Mouse (Mus musculus): Measurements from ENCODE around the gene Gm17402.
A peak's percentile ranks its signal among the peaks of the same experiment; 100 is the strongest.

Gm17402 gene

DNA sequence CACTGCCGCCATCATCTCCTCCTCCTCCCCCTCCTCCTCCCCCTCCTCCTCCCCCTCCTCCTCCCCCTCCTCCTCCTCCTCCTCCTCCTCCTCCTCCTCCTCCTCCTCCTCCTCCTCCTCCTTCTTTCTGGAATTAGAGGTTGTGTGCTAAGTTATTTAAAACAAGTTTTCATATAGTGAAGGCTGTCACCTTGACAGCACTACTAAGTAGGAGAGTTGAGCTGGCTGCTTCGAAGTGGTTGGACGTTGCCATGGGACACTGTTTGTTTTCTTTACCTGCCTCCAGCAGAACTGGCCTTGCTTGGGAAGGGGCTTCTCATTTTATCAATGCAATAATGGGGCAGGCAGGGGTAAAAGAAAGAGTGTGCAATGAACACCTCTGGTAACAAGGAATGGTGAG is at the start of gene Gm17402:
Gene Gm17402 (minus strand): TSS at position 101 of the 400 bp plus-strand sequence.
- DNase-seq (ENCODE audit: low spot score in 2 of 2) = no peak

DNA sequence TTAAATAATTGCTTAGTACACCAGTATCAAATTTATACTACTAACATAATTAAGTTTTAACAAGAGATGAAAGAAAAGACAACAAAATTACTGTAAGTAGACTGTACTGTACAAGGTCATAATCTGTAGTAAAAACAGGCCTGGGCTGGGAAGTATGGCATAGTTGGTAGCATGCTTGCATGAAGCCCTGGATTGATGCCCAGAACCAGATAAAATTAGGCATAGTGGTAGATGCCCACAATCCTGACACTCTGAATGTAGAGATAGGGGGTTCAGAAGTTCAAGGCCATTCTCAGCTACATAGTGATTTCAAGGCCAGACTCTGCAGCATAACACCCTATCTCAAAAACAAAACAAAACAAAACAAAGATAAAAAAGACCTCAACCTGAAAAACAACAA is 3.3 kb upstream of the Gm17402 start:
- no peak for DNase-seq (ENCODE audit: low spot score in 2 of 2)

DNA sequence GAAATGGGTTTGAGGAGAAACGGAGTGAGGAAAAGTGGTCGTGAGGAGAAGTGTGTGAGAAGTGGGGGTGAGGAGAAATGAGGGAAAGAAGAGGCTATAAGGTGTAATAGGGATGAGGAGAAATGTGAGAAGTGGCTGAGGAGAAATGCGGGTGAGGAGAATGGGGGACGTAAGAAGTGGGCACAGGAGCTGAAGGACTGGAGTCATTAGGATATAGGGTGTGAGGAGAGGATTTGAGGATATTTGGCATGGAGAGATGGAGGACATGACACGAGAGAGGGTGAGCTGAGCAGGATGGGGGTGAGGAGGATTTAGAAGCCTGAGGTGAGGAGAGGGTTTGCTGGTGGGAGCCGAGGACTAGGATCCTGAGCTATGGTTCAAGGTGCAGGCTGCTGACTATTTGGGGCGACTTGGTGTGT is 594 bp downstream of the Gm17402 start:
- no peak for DNase-seq (ENCODE audit: low spot score in 2 of 2)

DNA sequence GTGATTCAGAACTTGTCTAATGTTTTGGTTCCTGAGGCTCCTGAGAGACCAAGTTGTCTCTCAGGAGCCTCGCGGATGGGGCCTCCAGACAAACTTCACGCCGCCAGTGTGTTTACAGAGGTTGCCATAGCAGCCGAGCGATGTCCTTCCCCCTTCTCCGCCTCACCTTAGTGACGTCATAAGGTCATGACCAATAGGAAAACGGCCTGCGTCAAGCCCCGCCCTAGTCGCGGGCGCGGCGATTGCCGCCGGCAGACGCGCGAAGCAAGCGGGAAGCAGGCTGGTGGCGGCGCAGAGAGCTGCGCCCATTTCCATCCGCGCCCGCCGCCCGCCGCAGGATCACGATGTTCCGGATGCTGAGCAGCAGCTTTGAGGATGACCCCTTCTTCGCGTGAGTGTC is 1.1 kb downstream of the Gm17402 start, which contains the start of gene Mlf1:
Gene Mlf1 (plus strand): TSS at position 226 of the 400 bp plus-strand sequence.
- DNase-seq (ENCODE audit: low spot score in 2 of 2) = peak; percentile 69 to 73

DNA sequence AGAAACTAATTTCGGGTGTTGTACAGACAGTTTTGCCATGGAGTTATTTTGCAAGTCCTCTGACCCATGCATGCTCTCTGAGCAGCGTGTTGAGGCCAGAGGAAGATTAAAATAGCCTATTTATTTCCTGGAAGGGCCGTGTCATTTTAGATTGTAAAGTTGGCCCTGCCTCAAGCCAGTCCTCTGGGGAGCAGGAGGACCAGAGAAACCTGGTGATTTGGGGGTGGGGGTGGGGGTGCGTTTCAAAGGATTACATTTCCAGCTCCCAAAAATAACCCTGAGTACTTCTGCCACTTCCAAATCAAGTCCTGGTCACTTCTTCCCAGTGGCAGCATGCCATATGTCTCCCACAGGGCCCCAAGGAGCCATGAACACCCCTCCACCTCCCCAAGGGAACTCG is 2.2 kb downstream of the Gm17402 start:
- DNase-seq (ENCODE audit: low spot score in 2 of 2) = no peak

DNA sequence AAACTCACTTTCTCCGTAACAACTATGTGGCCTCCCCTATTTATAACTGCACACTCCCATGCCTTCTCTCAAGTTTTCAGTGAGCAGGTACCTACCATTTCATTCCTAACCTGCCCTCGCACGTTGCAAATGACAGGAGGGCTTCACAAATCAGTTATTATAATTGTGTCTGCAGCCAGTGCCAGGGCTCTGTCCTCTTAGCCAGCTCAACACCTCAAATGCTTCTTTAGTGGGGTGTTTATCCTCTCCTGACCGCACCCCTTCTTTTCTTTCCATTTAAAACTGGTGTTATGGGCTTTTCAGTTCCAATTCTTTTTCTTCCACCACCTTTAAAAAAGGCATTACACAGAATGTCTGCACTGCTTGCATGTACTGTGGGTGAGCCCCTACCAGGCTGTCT is 2.8 kb downstream of the Gm17402 start:
- DNase-seq (ENCODE audit: low spot score in 2 of 2) = no peak

GRCm38 (mm10) chr3:67369407-67370079 is 5.4 kb downstream of the Gm17402 start:
- no peak for DNase-seq (ENCODE audit: low spot score in 2 of 2)

GRCm38 (mm10) chr3:67367481-67367880 is 7.5 kb downstream of the Gm17402 start:
- DNase-seq (ENCODE audit: low spot score in 2 of 2) = no peak

DNA sequence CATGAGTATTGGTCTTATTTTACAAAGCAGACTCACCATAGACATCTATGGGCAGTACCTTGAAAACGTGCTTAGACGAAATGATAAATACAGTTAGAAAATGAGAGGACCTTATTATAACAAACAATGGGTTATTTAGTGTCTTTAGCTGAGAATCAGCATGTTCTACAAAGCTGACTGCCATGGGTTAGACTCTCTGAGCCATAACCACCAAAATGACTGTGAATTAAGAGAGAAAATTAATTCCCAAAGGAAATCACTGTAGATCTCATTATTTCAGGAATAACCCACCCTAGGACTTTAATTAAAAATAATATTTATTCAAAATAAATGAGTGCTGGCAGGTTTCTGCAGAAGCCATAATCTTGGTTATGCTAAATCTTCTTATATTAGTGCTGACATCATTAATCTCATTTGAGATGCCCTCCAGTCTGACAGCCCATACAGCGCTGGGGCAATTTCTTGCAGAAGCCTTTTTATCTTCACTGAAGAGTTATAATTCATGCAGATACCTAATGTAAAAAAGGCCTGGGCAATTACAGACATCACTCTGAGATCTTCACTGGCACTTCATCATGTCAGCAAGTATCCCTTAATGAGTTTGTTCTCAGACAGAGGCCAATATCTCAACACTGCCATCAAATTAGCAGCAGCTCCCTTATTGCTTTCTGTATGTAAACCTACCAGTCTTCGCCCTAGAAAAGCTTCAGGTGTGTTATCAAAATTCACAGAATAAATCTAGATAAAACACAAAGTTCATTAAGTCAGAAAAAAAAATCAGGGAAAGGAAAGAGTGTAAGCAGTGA is 8.7 kb downstream of the Gm17402 start:
- DNase-seq (ENCODE audit: low spot score in 2 of 2) = no peak

DNA sequence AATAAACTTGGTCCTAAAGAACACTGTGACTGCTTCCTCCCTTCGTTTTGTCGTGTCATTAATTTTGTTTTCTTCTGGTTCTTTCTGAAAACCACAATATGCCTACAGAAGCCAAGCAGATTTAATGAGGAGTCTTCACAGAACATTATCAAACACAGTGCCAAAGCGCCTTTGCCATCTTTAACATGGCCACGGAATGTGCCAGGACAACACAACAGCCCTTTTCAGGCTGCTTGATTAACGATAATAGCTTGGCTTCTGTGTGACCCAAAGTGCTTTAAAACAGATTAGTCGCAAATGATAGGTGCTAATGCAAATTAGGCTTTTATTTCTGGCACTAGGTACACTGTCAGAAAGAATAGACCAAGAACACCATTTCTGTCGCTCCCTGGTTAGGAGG is 16.6 kb downstream of the Gm17402 start:
- no peak for DNase-seq (ENCODE audit: low spot score in 2 of 2)

DNA sequence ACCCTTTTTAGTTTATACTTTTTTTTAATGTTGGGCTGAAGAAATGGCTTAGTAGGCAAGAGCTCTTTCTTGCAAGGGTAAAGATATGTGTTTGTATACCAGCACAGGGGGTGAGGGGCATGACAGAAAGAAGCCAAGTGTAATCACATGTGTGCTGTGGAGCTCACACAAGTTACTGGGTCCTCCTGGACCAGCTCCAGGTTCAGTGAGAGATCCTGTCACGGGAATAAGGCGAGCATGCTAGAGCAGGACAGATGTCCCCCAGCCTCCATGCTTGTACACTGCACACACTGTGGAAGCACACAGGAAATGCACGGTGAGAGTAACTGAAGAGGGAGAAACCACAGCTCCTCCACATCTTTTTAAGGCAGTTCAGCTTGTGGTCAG is 22.2 kb downstream of the Gm17402 start:
- no peak for DNase-seq (ENCODE audit: low spot score in 2 of 2)

DNA sequence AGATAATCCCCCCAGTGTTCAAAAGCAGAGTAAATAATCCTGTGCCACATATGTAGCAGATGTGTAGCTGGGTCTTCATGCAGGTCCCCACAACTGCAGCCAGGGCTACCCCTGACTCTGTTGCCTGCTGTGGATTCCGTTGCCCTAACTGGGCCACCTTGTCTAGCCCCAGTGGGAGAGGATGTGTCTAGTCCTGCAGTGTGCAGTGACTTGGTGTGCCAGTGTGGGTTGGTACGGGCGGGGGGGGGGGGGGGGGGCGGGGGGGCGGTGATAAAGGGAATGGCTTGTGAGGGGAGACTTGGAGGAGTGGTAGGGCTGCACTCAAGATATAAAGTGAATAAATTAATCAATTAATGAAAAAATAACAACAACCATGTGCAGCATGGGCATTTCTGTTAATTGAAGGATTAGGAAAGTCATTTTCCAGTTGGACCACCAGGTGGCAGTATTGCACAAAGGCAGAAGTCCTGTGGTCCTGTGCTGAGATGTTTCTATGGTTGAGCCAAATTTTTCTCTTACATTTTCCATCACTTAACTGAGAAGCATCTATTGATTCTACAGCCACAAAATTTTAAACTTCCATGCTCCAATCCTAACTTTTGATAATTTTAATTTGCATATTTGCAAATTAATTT is 22.7 kb downstream of the Gm17402 start:
- DNase-seq (ENCODE audit: low spot score in 2 of 2) = no peak

DNA sequence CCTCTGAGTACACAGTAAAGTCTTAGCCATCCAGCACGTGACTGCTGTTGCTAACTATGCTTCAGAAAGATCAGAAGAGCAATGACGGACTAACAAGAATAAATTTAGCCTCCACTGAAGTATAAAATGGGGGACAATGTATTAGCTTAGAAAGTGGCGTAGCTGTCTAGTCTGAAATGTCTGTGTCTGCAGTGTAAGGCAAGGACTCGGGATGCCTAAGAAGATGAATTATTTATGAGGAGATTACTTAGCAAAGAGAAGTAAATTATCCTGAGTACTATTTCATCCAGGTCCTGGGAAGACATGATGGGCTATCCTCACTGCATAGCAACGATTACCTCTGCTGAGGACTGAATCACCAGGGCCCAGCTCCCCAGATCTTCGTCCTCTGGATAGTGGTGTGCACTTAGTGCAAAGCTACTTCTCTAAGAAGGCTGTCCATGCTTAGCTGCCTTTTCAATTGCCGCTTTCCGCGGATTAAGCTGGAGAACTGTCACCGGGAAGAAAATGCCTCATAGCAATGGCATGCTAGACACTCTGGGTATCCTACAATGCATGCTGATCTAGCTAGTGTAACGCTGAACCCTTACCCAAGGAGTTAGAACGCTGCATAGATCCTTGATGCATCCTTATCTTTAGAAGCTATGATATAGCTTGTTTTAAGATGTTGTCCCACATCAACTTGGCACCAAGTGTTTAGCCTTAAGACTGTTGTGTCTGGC is 23.4 kb downstream of the Gm17402 start:
- no peak for DNase-seq (ENCODE audit: low spot score in 2 of 2)

GRCm38 (mm10) chr3:67346674-67347073 is 28.3 kb downstream of the Gm17402 start:
- DNase-seq (ENCODE audit: low spot score in 2 of 2) = no peak

- peak in 1 of 2 experiments; percentile 7 for DNase-seq (ENCODE audit: low spot score in 2 of 2)
These were observed 30.4 kb downstream of the Gm17402 start for GRCm38 (mm10) chr3:67344599-67344998.

GRCm38 (mm10) chr3:67343004-67343662 is 31.8 kb downstream of the Gm17402 start:
- no peak for DNase-seq (ENCODE audit: low spot score in 2 of 2)

GRCm38 (mm10) chr3:67340921-67341320 is 34.0 kb downstream of the Gm17402 start:
- no peak for DNase-seq (ENCODE audit: low spot score in 2 of 2)

DNA sequence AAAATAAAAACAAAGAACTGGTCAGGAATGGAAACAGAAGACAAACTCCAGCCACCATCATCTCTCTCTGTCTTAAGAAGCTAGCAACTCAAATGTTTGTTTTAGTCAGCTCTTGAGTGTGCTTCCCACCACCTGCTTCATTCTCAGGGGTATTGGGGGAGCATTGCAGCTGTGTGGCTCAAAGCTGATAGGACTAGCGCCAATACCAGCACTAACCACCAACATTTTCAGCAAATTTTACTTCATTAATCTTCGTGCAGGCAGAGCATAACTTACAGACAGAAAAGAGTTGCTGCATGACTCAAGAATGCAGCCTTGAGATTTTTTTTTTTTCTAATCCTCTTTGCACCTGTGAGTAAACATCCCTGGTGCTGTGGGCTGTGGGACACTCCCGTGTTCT is 35.4 kb downstream of the Gm17402 start:
- no peak for DNase-seq (ENCODE audit: low spot score in 2 of 2)

DNA sequence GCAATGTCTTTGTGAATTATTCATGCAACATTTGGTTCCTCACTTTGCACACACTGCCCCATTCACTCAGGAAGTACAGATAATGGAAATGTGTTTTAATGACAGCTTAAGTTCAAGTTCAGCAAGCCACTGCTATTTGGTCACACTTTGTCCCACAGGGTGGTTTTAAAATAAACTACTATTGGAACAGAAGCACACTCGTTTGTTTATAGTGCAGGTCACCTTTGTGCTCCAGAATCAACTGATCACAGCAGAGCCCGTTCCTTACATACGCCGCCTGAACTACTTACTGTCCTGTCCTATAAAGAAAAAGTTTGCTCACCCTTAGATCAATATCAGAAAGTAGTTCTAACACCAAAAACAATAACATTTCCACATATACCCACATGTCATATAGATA is 52.5 kb downstream of the Gm17402 start:
- DNase-seq (ENCODE audit: low spot score in 2 of 2) = no peak

All from urinary bladder, adult 18-20 months (tissue).